Mouse (Mus musculus) stomach, embryonic 16.5 days (tissue): ENCODE measurements at regions not wholly inside any gene's neighbourhood (a gene's known extent, or its start where the extent isn't known, plus 50 kb on each side); places are given as distances from the start of the nearest gene placed in this dataset.

Experiments used
- ATAC-seq: fragments of 200-750 bp; cut with Nextera tagmentation; 2 replicates; pipeline ENCODE4 v1.8.0; 2017; ENCODE audit warnings: moderate number of reproducible peaks, moderate TSS enrichment; ENCODE audit not compliant: insufficient read depth, low FRiP score
- H3K27ac ChIP-seq: fragments of 300-500 bp; sonication (generic); 2 replicates; pipeline ENCODE4 v1.5.1; 2014; ENCODE audit warnings: low read length
- H3K27me3 ChIP-seq: fragments of 300-500 bp; sonication (generic); 2 replicates; pipeline ENCODE4 v1.6.1; 2014; ENCODE audit warnings: low read length, control low read depth, mixed read lengths; ENCODE audit not compliant: control insufficient read depth, insufficient read depth
- H3K36me3 ChIP-seq: fragments of 300-500 bp; sonication (generic); 2 replicates; pipeline ENCODE4 v1.6.1; 2014; ENCODE audit warnings: low read length; ENCODE audit not compliant: control insufficient read depth, insufficient read depth
- H3K4me1 ChIP-seq: fragments of 300-500 bp; sonication (generic); 2 replicates; pipeline ENCODE4 v1.6.1; 2014; ENCODE audit warnings: low read length, control low read depth, mixed read lengths; ENCODE audit not compliant: control insufficient read depth, insufficient read depth
- H3K4me2 ChIP-seq: fragments of 300-500 bp; sonication (generic); 2 replicates; pipeline ENCODE4 v1.6.1; 2014; ENCODE audit warnings: low read depth, low read length, mixed read lengths
- H3K4me3 ChIP-seq: fragments of 300-500 bp; sonication (generic); replicated peaks from 2 replicates; pipeline ENCODE4 v1.5.1; 2014; ENCODE audit warnings: mild to moderate bottlenecking, low read length
- H3K9ac ChIP-seq: fragments of 300-500 bp; sonication (generic); 2 replicates; pipeline ENCODE4 v1.6.1; 2014; ENCODE audit warnings: low read length
- H3K9me3 ChIP-seq: fragments of 300-500 bp; sonication (generic); replicated peaks from 2 replicates; pipeline ENCODE4 v1.6.1; 2016; ENCODE audit warnings: low read length, control low read depth; ENCODE audit not compliant: control insufficient read depth
- WGBS: fragments of 180-500 bp; shearing (Covaris S2); extraction: QIAGEN DNeasy Blood & Tissue Kit; methylation state at CpG from one replicate; pipeline ENCODE4 v1.1.7; 2014; 5-methylcytosine and 5-hydroxymethylcytosine counted together

DNA sequence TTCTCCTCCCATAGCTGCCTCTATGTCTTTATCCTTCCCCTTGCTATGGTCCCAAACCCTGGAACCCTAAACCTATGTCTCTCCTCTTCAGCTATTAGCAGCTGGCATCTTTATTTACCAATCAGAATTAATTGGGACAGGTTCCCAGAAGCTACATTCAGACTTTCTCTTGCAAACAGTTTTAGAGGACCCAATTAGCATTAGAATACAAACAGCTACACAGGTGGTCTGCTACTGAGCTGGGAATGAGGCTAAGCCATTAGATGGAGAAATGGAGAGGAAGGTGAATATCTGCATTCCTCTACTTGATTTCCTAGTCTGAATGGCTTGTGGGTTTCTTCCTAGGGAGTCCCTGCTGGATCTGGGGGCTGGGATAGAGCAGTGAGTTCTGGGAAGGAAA is 611.9 kb downstream of the A830018L16Rik start:
- H3K9ac ChIP-seq: no peak overlapping the region
- no peak for ATAC-seq

DNA sequence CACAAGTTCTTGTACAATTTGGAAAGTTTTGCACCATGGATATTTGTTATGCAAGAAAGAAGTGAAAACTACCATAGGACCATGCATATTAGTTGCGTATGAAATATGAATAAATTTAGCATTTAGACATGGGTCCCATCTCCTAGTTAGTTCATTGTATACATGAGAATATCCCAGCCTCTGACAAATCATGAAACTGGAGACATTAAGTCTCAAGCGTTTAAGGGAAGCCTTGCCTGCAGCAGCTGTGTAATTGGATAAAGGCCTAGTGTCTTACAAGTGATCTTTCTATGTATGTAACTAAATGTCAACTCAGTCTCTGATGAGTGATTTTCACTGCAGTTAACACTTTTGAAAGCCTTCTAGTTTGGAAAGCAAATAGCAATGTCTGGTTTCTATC is 613.5 kb downstream of the A830018L16Rik start:
- peak; percentile 80 for ATAC-seq
- 50% methylated on average over 2 of the region's 2 CpGs for WGBS

More for the DNA sequence above, 611.9 kb downstream of the A830018L16Rik start:
- H3K4me2 ChIP-seq: no peak overlapping the region
- H3K27ac ChIP-seq: peak overlapping the region; percentile 64
- H3K27me3 ChIP-seq: no peaks in the 10 kb centered on the region
- H3K4me3 ChIP-seq: no peak overlapping the region
- no peaks in the 10 kb centered on the region for H3K36me3 ChIP-seq
- peaks cover 4% of the 10 kb centered on the region; the same call in 1 of the 2 replicates for H3K4me1 ChIP-seq
- H3K9me3 ChIP-seq: no peaks in the 10 kb centered on the region

DNA sequence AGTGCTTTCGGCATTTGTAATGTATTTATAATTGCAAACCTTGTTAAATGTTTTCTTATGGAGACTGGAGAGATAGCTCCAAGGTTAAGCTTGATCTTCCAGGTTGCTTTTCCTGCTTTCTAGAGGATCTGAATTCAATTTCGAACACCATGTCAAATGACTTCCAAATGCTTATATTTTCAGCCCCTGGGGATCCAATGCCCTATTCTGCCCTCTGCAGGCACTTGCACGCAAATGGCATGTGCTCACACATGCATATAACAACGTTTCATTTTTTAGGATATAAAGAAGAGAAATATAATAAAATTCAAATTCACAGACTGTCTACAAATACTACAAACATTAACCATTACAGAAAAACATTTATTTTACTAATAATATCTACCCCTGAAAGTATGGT is 614.2 kb downstream of the A830018L16Rik start:
- ATAC-seq: no peak
- Histone ChIP-seq H3K9me3 (no peaks in the 10 kb centered on the region), H3K36me3 (no peaks in the 10 kb centered on the region), H3K27ac (0 out of 2 replicates have a peak overlapping the region, but pooled peaks have one; percentile 42), H3K9ac (no peak overlapping the region), H3K27me3 (no peaks in the 10 kb centered on the region), H3K4me1 (peaks cover 4% of the 10 kb centered on the region; the same call in 1 of the 2 replicates), H3K4me3 (no peak overlapping the region), H3K4me2 (no peak overlapping the region)
- 67% methylated on average over 4 of the region's 4 CpGs for WGBS

More for the DNA sequence above, 613.5 kb downstream of the A830018L16Rik start:
- H3K4me3 ChIP-seq: no peak overlapping the region
- H3K27me3 ChIP-seq: no peaks in the 10 kb centered on the region
- no peak overlapping the region for H3K9ac ChIP-seq
- no peaks in the 10 kb centered on the region for H3K9me3 ChIP-seq
- peak overlapping the region; percentile 42; the same call in 1 of the 2 replicates for H3K27ac ChIP-seq
- no peaks in the 10 kb centered on the region for H3K36me3 ChIP-seq
- H3K4me2 ChIP-seq: no peak overlapping the region
- peaks cover 4% of the 10 kb centered on the region; the same call in 1 of the 2 replicates for H3K4me1 ChIP-seq

DNA sequence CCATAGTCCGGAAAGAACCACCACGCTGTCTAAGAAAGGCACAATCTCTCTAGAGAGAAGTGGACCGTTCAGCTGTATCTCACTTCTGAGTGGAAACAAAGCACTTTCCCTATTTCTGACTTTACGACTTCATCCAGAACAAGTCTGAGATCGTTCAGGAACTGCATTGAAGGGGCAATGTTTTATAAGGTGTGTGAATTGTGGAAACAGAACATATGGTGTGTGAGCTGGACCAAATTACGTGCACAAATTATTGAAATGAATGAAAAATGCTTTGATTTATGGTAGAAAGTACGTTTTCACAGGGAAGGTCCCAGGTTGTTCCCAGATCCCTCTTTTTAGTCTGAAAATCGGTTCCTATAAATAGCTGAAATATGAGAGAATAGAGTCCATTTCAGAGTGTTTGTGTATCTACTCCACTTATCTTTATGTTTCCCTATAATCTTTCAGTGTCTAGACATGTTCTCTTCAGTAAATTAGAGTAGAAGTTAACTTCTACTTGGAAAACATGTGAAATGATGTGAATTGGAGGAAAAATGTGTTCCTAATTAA is 638.1 kb downstream of the A830018L16Rik start:
- H3K9me3 ChIP-seq: no peaks in the 10 kb centered on the region
- H3K4me3 ChIP-seq: no peak overlapping the region
- no peaks in the 10 kb centered on the region for H3K4me1 ChIP-seq
- no peak overlapping the region for H3K9ac ChIP-seq
- no peak overlapping the region for H3K27ac ChIP-seq
- ATAC-seq: no peak
- no peaks in the 10 kb centered on the region for H3K27me3 ChIP-seq
- H3K36me3 ChIP-seq: no peaks in the 10 kb centered on the region
- WGBS: 70% methylated on average over 8 of the region's 8 CpGs
- no peak overlapping the region for H3K4me2 ChIP-seq

DNA sequence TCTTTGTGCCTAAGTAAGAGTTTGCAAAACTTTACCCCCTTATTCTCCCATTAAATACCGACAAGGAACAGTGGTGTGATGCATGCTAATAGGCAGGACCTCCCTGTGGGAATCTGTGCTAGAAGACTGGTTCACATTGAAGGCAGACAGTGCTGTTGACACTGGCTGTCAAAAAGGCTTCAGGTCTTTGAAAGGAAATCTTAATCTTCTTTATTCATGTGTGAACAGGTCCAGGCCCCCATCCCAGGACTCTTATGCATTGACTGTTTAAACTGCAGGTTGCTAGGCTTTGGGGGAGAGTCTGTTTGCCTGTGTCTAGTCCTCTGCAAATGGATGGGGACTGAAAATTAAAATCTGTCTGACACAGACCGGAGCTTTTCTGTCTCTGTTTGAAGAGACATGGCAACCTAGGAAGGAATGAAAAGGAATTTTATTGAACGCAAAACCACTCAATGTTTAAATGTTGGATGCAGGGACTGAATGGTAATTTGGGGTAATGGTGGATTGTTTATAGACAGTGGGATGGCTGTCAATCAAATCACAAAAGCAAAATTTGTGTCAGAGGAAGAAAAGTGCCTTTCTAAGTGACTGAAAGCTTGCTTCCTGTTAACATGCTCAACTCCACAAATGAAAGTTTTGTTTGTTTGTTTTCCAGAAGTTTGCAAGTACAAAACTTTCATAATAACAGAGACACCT is 642.1 kb downstream of the A830018L16Rik start:
- H3K9me3 ChIP-seq: no peaks in the 10 kb centered on the region
- no peak overlapping the region for H3K27ac ChIP-seq
- no peak overlapping the region for H3K4me3 ChIP-seq
- no peaks in the 10 kb centered on the region for H3K4me1 ChIP-seq
- WGBS: 47% methylated on average over 3 of the region's 3 CpGs
- no peaks in the 10 kb centered on the region for H3K36me3 ChIP-seq
- H3K27me3 ChIP-seq: no peaks in the 10 kb centered on the region
- no peak overlapping the region for H3K4me2 ChIP-seq
- ATAC-seq: no peak
- no peak overlapping the region for H3K9ac ChIP-seq

DNA sequence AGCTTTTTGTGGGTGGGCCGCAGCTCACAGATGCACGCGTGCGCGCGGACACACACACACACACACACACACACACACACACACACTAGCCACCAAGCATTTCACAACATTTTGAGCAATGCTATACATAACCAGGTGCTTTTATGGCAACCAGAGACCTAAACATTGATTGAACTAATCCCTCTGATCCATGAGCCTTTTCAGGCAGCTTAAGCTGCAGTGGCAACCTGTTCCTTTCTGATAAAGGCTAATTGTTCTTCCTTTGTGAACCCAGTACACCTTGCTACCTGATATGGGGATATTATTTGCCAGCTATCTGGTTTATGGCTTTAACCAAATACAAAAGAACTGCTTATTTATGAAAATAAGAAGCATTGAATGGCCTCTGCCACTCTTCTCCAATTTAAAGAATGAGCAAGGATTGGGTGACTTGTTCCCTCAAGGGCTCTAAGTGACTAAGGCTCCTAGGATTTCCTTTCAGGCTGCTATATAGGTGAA is 651.2 kb downstream of the A830018L16Rik start:
- Histone ChIP-seq H3K4me3 (no peak overlapping the region), H3K9ac (no peak overlapping the region), H3K4me2 (no peak overlapping the region), H3K27ac (no peak overlapping the region), H3K9me3 (no peaks in the 10 kb centered on the region), H3K27me3 (no peaks in the 10 kb centered on the region), H3K36me3 (no peaks in the 10 kb centered on the region), H3K4me1 (no peaks in the 10 kb centered on the region)
- 96% methylated on average over 6 of the region's 6 CpGs for WGBS
- ATAC-seq: no peak

DNA sequence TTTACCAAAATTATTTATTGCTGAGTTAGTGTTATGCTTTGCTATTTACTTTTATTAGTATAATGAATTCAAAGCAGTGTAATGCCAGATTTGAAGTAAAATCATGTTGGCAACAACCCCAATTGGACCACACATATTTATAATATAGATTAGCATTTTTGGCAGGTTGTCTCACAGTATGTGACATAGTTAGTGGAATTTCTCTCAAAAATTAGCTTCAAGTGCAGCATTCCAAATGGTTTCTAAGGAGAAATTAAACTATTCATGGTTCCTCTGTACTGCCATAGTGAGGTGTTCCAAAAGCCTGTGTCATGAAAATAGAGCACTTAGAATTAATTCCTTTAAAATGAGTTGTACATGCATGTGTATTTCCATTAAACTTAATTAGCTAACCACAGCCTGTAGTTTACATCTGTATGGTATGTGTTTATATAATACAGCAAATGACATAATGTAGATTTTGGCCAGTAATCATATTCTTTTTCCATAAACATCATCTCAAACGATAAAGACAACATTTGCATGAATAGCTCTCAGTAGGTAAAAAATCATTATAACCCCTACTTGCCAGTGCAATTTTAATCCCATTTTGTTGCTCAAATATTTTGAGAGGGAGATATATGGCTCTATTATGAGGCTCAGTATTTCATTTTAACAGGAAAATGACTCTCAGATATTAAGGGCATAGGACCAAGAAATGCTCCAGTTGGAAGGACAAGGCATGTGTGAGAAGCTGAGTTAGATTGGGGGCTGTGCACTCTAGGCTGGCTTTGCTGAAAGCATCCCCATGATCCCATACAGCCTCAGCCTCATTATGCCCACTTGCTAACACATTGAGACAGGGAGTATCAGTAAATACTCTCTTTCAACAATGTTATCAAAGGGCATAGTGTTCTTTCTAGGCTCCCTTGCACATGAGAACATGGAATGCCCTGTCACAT is 678.9 kb downstream of the A830018L16Rik start:
- no peaks in the 10 kb centered on the region for H3K36me3 ChIP-seq
- peak; percentile 44 for ATAC-seq
- no peak overlapping the region for H3K9ac ChIP-seq
- H3K9me3 ChIP-seq: no peaks in the 10 kb centered on the region
- H3K4me3 ChIP-seq: no peak overlapping the region
- H3K4me1 ChIP-seq: no peaks in the 10 kb centered on the region
- WGBS: 52% methylated on average over 1 of the region's 1 CpGs
- H3K4me2 ChIP-seq: no peak overlapping the region
- H3K27ac ChIP-seq: peak overlapping the region; percentile 32
- no peaks in the 10 kb centered on the region for H3K27me3 ChIP-seq

DNA sequence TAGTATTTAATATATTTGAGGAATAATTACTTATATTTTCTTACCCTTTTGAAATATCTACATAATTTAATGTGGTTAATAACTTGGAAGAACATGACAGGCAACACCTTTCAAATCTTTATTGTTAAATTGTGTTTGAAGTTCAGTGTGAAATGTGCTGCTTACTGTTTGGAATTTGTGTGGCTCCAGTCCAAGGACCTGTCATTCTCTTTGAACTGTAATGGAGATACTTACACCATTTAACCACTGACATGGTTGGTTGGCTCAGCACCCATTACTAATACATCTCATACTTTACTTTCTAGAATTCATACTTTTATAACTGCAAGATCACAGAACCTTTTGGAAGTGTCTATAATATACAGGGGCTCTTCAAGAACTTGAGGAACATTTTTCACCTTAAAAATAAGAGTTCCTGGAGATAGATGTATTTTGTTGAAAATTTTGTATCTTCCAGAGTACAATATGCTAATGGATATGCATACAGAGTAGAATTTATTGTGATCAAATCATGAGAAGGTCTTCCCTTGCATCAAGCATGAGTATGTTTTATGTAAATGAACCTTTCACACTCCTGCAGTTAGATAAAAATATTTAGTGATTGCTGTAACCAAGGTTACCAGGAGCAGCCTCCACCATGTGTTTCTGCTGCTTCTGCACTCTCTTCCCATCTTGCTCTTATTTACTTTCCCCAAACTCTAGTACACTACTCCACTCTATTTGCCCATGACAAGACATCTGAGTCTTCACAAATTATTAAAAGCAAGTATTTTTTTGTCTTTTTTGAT is 701.3 kb downstream of the A830018L16Rik start:
- no peaks in the 10 kb centered on the region for H3K9me3 ChIP-seq
- H3K4me1 ChIP-seq: no peaks in the 10 kb centered on the region
- H3K36me3 ChIP-seq: no peaks in the 10 kb centered on the region
- no peak overlapping the region for H3K4me2 ChIP-seq
- ATAC-seq: no peak
- no peak overlapping the region for H3K4me3 ChIP-seq
- H3K9ac ChIP-seq: no peak overlapping the region
- no peak overlapping the region for H3K27ac ChIP-seq
- H3K27me3 ChIP-seq: no peaks in the 10 kb centered on the region
